Mouse (Mus musculus) retina, embryonic 14.5 days (tissue): ENCODE measurements at regions not wholly inside any gene's neighbourhood (a gene's known extent, or its start where the extent isn't known, plus 50 kb on each side); places are given as distances from the start of the nearest gene placed in this dataset.

Experiments
- DNase-seq: peaks from one replicate; pipeline ENCODE4 v3.0.0-alpha.2; 2015; ENCODE audit warnings: low spot score

- no peak for DNase-seq
Observed at GRCm38 (mm10) chr1:181299826-181300225, 52.6 kb upstream of the Cnih3 start.

GRCm38 (mm10) chr1:181302151-181302550 is 50.3 kb upstream of the Cnih3 start:
- no peak for DNase-seq
